Mouse (Mus musculus): Measurements from ENCODE around the gene Ncoa6. TPM values are rescaled to one million over a fixed set of nuclear protein-coding genes. Genes with fewer than 3 reads are reported as not detected.

Ncoa6 gene
- polyA plus RNA-seq, 1 experiment from 2014 or later, result 11.5 TPM

DNA sequence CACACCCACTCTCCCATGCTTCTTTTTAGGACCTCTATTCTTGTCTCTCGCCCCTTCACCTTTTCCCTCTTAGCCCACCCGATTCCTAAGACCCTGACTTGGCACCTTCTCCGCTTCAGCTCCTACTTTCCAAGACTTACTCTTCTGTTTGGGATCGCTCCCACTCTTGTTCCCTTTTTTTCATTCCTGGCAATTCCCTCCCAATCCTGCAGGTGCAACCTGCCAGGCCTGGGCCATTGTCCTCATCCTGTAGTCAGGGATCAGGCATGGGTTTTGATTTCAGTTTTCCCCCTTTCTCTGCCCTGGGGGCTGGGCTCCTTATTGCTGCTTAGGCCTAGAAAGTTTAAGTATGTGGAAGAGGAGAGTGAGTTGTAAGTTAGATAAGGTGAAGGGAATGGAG, 86.6 kb downstream of the Ncoa6 start:
- no peaks in the 10 kb centered on the region for H3K27me3 ChIP-seq (replicated peaks; ENCODE audit: control insufficient read depth, insufficient read depth, low read length)
- H3K4me1 ChIP-seq (ENCODE audit: control insufficient read depth, insufficient read depth, low read length), result peaks cover 10% of the 10 kb centered on the region; the same call in 1 of the 2 replicates
- H3K36me3 ChIP-seq (ENCODE audit: control insufficient read depth, insufficient read depth, low read length), result peaks cover 3% of the 10 kb centered on the region; the same call in 1 of the 2 replicates
- H3K4me3 ChIP-seq (ENCODE audit: low read length), result no peak overlapping the region
- no peak overlapping the region for H3K4me2 ChIP-seq (ENCODE audit: low read depth, low read length)
- H3K27ac ChIP-seq (ENCODE audit: low read length), result no peak overlapping the region
- no peaks in the 10 kb centered on the region for H3K9me3 ChIP-seq (ENCODE audit: control insufficient read depth, low read length)
- H3K9ac ChIP-seq (ENCODE audit: low read depth, low read length), result no peak overlapping the region
- ATAC-seq, result no peak
- WGBS, result 70% methylated on average over 4 of the region's 4 CpGs

DNA sequence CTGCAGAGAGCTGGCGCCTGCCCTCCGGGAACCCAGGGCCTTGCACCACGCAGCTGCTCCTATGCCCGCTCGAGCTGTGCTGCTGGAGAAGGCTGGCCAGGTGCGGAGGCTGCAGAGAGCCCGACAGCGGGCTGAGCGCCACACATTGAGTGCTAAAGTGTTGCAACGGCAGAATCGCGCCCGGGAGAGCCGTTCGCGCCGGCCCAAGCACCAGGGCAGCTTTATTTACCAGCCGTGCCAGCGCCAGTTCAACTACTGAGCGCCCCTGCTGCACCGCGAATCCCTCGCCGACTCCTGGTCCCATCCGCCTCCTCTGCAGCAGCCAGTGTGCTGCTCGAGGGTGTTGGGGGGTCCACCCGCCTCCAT, 87.2 kb downstream of the Ncoa6 start:
- Histone ChIP-seq H3K4me3 (ENCODE audit: low read length) (no peak overlapping the region), H3K27me3 (replicated peaks; ENCODE audit: control insufficient read depth, insufficient read depth, low read length) (no peaks in the 10 kb centered on the region), H3K4me1 (ENCODE audit: control insufficient read depth, insufficient read depth, low read length) (peaks cover 10% of the 10 kb centered on the region; the same call in 1 of the 2 replicates), H3K27ac (ENCODE audit: low read length) (no peak overlapping the region), H3K9ac (ENCODE audit: low read depth, low read length) (no peak overlapping the region), H3K9me3 (ENCODE audit: control insufficient read depth, low read length) (no peaks in the 10 kb centered on the region), H3K4me2 (ENCODE audit: low read depth, low read length) (no peak overlapping the region), H3K36me3 (ENCODE audit: control insufficient read depth, insufficient read depth, low read length) (peaks cover 3% of the 10 kb centered on the region; the same call in 1 of the 2 replicates)
- ATAC-seq, result no peak
- WGBS, result 25% methylated on average over 27 of the region's 27 CpGs

DNA sequence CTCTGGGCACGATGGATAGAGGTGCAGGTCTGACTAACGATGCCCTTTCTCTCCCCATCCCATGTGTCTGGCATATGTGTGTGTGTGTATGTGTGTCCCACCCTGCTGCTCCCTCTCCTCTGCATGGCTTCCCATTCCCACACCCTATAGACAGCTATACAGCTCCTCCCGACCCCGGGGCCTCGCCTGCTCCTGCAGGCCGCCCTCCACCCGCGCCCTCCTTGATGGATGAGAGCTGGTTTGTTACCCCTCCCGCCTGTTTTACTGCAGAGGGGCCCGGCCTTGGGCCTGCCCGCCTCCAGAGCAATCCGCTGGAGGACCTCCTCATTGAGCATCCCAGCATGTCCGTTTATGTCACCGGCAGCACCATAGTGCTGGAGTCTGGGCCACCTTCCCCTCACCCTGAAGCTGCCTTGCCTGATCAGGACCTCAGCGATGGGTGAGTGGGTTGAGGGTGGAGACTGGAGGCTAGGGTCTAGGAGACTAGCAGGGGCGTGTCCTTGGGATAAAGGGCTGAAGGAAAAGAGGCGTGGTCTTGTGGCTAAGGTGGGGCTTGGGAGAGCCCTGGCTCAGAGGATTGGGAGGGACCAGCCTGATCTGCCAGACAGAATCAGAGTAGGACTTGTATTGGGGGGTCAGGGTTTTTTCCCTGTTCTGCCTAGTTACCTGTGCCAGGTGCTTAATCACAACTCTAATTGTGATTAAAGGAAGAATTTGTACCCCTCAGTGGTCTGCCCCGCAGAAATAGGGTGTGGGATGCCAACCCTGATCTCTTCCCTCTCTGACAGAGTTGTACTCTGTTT, 87.8 kb downstream of the Ncoa6 start:
- Histone ChIP-seq H3K4me3 (ENCODE audit: low read length) (no peak overlapping the region), H3K4me2 (ENCODE audit: low read depth, low read length) (no peak overlapping the region), H3K27ac (ENCODE audit: low read length) (no peak overlapping the region), H3K27me3 (replicated peaks; ENCODE audit: control insufficient read depth, insufficient read depth, low read length) (no peaks in the 10 kb centered on the region), H3K36me3 (ENCODE audit: control insufficient read depth, insufficient read depth, low read length) (peaks cover 3% of the 10 kb centered on the region; the same call in 1 of the 2 replicates), H3K9ac (ENCODE audit: low read depth, low read length) (no peak overlapping the region), H3K4me1 (ENCODE audit: control insufficient read depth, insufficient read depth, low read length) (peaks cover 13% of the 10 kb centered on the region; the same call in 1 of the 2 replicates), H3K9me3 (ENCODE audit: control insufficient read depth, low read length) (no peaks in the 10 kb centered on the region)
- ATAC-seq, result no peak
- WGBS, result 49% methylated on average over 18 of the region's 18 CpGs

DNA sequence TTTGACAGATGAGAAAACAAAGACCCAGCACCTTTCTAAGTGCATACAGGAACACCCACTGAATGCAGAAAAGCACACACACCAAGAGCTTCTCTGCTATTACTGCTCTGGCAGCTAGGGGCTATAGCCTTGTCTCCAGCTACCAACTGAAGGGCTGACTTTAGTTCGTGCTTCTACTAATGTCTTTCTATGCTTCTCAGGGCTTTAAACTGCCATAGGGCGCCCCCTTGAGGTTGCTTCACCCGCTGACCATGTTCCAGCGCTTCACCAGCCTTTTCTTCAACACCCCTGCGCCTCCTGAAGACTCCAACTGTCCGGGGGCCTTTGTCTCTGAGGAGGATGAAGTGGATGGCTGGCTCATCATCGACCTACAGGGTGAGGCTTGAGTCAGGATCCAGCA, 88.6 kb downstream of the Ncoa6 start:
- peaks cover 3% of the 10 kb centered on the region; the same call in 1 of the 2 replicates for H3K36me3 ChIP-seq (ENCODE audit: control insufficient read depth, insufficient read depth, low read length)
- H3K27ac ChIP-seq (ENCODE audit: low read length), result no peak overlapping the region
- H3K9me3 ChIP-seq (ENCODE audit: control insufficient read depth, low read length), result no peaks in the 10 kb centered on the region
- H3K4me2 ChIP-seq (ENCODE audit: low read depth, low read length), result no peak overlapping the region
- peaks cover 15% of the 10 kb centered on the region; the same call in 1 of the 2 replicates for H3K4me1 ChIP-seq (ENCODE audit: control insufficient read depth, insufficient read depth, low read length)
- no peaks in the 10 kb centered on the region for H3K27me3 ChIP-seq (replicated peaks; ENCODE audit: control insufficient read depth, insufficient read depth, low read length)
- 29% methylated on average over 7 of the region's 7 CpGs for WGBS
- no peak overlapping the region for H3K4me3 ChIP-seq (ENCODE audit: low read length)
- ATAC-seq, result no peak; the same call in 1 of the 2 replicates
- H3K9ac ChIP-seq (ENCODE audit: low read depth, low read length), result no peak overlapping the region

DNA sequence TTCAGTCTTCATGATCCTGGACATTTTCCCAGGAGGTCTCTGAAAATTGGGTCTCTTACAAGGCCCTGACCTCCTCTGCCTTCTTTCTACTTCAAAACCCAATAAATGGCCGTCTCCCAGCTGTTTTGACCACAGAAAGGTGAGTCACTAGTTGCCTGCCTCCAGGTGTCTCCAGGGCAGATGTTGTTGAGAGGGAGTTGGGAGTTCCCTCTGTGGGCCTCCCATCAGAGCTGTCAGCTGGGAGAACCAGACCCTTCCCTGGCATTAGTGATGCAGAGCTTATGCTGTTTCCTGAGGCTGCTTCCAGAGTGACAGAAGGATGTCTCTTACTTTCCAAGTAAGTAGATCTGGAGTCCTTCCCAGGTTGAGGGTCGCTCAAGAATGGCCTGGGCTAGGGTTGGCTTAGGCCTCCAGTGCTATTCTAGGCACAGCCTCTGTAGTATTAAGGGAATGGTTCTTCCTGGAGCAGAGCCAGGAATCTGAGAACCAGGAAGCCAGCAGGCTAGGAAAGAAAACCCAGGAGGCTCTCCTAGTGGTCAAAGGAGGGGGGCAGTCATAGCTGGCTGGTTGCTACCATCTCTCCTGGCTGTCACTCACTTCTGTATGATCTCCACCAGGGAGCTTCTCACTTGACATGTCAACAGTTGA, 90.8 kb downstream of the Ncoa6 start:
- 62% methylated on average over 2 of the region's 2 CpGs for WGBS
- H3K4me3 ChIP-seq (ENCODE audit: low read length), result peak overlapping the region; percentile 89; the same call in 1 of the 2 replicates
- no peak overlapping the region for H3K27ac ChIP-seq (ENCODE audit: low read length)
- peak overlapping the region; percentile 95; the same call in 1 of the 2 replicates for H3K4me2 ChIP-seq (ENCODE audit: low read depth, low read length)
- no peaks in the 10 kb centered on the region for H3K36me3 ChIP-seq (ENCODE audit: control insufficient read depth, insufficient read depth, low read length)
- peaks cover 15% of the 10 kb centered on the region; the same call in 1 of the 2 replicates for H3K4me1 ChIP-seq (ENCODE audit: control insufficient read depth, insufficient read depth, low read length)
- no peaks in the 10 kb centered on the region for H3K27me3 ChIP-seq (replicated peaks; ENCODE audit: control insufficient read depth, insufficient read depth, low read length)
- no peak for ATAC-seq
- H3K9ac ChIP-seq (ENCODE audit: low read depth, low read length), result no peak overlapping the region
- H3K9me3 ChIP-seq (ENCODE audit: control insufficient read depth, low read length), result no peaks in the 10 kb centered on the region

DNA sequence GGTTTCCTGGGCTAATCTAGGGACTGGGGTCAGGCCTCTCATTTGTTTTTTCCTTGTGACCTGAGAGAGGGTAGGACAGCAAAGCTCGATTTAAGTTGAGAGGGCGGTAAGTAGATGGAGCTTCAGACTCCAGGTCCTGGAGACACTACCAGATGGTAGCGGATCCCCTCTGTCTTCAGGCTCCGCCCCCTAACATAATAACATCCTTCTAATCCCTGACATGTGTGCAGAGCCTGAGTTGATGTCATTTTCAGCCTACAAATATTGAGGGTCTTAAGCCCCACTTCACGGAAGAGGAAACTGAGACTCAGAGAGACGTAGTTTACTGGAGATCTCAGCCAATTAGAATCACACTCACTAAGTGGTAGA, 91.4 kb downstream of the Ncoa6 start:
- Histone ChIP-seq H3K9me3 (ENCODE audit: control insufficient read depth, low read length) (no peaks in the 10 kb centered on the region), H3K27ac (ENCODE audit: low read length) (peak overlapping the region; percentile 99), H3K4me2 (ENCODE audit: low read depth, low read length) (peak overlapping the region; percentile 95), H3K4me1 (ENCODE audit: control insufficient read depth, insufficient read depth, low read length) (peaks cover 15% of the 10 kb centered on the region; the same call in 1 of the 2 replicates), H3K27me3 (replicated peaks; ENCODE audit: control insufficient read depth, insufficient read depth, low read length) (no peaks in the 10 kb centered on the region), H3K4me3 (ENCODE audit: low read length) (peak overlapping the region; percentile 89), H3K36me3 (ENCODE audit: control insufficient read depth, insufficient read depth, low read length) (no peaks in the 10 kb centered on the region), H3K9ac (ENCODE audit: low read depth, low read length) (peak overlapping the region; percentile 93)
- WGBS, result 23% methylated on average over 6 of the region's 6 CpGs
- peak; percentile 9; the same call in 1 of the 2 replicates for ATAC-seq

DNA sequence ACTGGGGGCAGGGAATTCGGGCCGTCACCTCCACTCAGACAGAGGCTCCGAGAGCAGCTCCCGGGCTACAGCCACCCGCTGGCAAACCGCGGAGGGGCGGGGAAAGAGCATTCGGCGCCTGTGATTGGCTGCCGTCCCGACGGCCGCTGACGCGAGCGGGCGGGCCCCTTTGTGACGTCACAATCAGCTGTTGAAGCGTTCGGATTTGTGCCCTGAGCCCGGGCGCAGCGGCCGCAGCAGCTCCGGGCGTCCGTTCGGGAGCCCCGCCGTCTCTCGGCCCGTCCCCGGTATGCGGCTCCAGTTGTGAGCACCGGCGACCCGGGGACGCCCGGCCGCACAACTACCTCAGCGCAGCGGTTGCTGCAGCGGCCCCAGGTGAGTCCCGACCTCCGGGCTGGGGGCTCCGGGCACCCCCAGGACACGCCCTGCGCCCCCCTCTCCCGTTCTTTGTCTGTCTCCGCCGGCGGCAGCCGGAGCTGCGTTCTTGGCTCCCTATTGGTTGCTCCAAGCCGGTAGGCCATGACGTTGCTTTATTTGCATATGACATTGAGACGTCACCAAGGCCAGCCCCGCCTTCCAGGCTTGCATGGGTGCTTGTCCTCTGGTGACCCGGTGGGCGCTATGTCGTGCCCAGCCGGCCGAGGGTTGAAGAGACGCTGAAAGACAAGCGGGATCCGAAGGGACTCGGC, 91.9 kb downstream of the Ncoa6 start:
- Histone ChIP-seq H3K4me3 (ENCODE audit: low read length) (peak overlapping the region; percentile 89), H3K9me3 (ENCODE audit: control insufficient read depth, low read length) (no peaks in the 10 kb centered on the region), H3K9ac (ENCODE audit: low read depth, low read length) (peak overlapping the region; percentile 93), H3K27ac (ENCODE audit: low read length) (peak overlapping the region; percentile 99), H3K36me3 (ENCODE audit: control insufficient read depth, insufficient read depth, low read length) (no peaks in the 10 kb centered on the region), H3K4me1 (ENCODE audit: control insufficient read depth, insufficient read depth, low read length) (peaks cover 15% of the 10 kb centered on the region; the same call in 1 of the 2 replicates), H3K27me3 (replicated peaks; ENCODE audit: control insufficient read depth, insufficient read depth, low read length) (no peaks in the 10 kb centered on the region), H3K4me2 (ENCODE audit: low read depth, low read length) (peak overlapping the region; percentile 95)
- under 1% methylated on average over 68 of the region's 68 CpGs for WGBS
- peak; percentile 94 for ATAC-seq

DNA sequence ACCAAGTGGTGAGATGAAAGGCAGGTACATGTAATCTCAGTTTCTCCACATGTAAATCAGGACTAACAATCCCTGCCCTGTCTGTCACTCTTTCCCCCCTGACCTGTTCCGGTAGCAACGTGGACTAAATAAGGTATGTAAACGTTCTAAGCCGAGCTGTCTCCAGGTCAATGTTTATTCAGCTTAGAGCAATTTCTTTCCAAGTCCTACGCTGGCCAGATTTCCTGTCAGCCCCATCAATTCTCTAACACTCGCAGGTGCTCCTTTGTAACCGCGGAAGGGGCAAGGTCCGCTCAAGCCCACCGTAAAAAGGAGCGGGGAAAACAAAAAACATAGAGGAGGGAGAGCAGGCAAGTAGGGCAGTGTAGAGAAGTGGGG, 92.6 kb downstream of the Ncoa6 start:
- Histone ChIP-seq H3K36me3 (ENCODE audit: control insufficient read depth, insufficient read depth, low read length) (no peaks in the 10 kb centered on the region), H3K4me2 (ENCODE audit: low read depth, low read length) (peak overlapping the region; percentile 95), H3K4me1 (ENCODE audit: control insufficient read depth, insufficient read depth, low read length) (peaks cover 11% of the 10 kb centered on the region; the same call in 1 of the 2 replicates), H3K27me3 (replicated peaks; ENCODE audit: control insufficient read depth, insufficient read depth, low read length) (no peaks in the 10 kb centered on the region), H3K27ac (ENCODE audit: low read length) (no peak overlapping the region; the same call in 1 of the 2 replicates), H3K4me3 (ENCODE audit: low read length) (peak overlapping the region; percentile 89), H3K9me3 (ENCODE audit: control insufficient read depth, low read length) (no peaks in the 10 kb centered on the region), H3K9ac (ENCODE audit: low read depth, low read length) (peak overlapping the region; percentile 93)
- WGBS, result 2% methylated on average over 11 of the region's 11 CpGs
- ATAC-seq, result no peak

Data from intestine, embryonic 16.5 days (tissue).